Mouse (Mus musculus) megakaryocyte, embryonic 14.5 days (primary cell): ENCODE measurements around the gene Olfr734.

ENCODE experiments used
- FLI1 ChIP-seq: IDR thresholded peaks from 2 replicates; pipeline ENCODE4 v1.6.1; 2012; ENCODE audit warnings: low read length, inconsistent platforms, mixed read lengths
- GATA1 ChIP-seq: IDR thresholded peaks from 3 replicates; pipeline ENCODE4 v1.6.1; 2012; ENCODE audit warnings: mixed read lengths, low read length, inconsistent platforms, borderline replicate concordance

GRCm38 (mm10) chr14:50301422-50301821, 25.1 kb downstream of the Olfr734 start, which contains the start of gene Olfr733:
- TF ChIP-seq FLI1 (no peak), GATA1 (no peak)
